Mouse (Mus musculus) megakaryocyte, embryonic 14.5 days (primary cell): ENCODE measurements around the gene Orai2.

Source experiments
- FLI1 ChIP-seq: IDR thresholded peaks from 2 replicates; pipeline ENCODE4 v1.6.1; 2012; ENCODE audit warnings: low read length, inconsistent platforms, mixed read lengths
- GATA1 ChIP-seq: IDR thresholded peaks from 3 replicates; pipeline ENCODE4 v1.6.1; 2012; ENCODE audit warnings: mixed read lengths, low read length, inconsistent platforms, borderline replicate concordance

GRCm38 (mm10) chr5:136191870-136192269 lies 21.4 kb upstream of the Orai2 start:
- TF ChIP-seq GATA1 (no peak), FLI1 (no peak)
